Mouse (Mus musculus): Measurements from ENCODE around the gene Gm43552.
A peak's percentile ranks its signal among the peaks of the same experiment; 100 is the strongest.

Gm43552 gene

GRCm38 (mm10) chr5:65435363-65435805, 57.2 kb downstream of the Gm43552 start:
- DNase-seq, result peak; percentile 67

DNA sequence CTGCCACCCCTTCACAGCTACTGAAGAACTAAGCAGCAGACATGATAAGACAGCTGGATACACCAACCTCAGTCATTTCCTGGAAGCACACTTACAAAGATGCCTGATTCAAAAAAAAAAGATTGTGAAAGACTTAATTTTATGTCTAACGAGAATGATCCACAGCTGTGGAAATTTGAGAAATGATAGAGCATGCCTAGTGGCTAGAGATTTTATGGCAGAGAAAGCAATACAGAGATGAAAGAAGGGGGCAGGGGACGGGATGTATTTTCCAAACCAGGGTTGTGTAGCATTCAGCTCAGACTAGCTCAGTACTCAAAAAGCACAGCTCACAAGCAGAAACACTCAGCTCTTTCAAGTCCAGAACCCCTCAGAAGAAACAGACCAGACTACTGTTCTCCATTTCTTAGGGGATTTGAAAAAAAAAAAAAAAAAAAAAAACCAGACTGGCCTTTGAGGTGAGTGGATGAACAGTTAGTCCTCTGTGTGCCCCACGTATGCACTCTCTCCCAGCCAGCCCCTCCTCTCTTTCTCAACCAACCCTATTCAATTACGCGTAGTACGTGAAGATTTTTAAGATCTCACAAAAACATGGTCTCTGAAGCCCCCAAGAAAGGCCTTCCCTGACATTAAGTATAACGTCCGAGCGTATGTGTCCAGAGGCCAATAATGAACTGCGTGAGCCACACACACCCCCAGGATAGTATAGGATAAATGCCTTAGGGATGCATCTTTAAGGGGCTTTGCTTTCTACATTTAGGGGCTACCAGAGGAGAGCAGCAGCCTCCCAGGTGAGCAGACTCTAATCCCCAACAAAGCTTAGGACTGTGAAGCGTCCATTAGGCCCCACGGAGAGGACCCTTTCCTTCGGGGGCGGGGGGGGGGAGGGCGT, 57.9 kb downstream of the Gm43552 start:
- DNase-seq, result no peak

- no peak for DNase-seq
Observed at GRCm38 (mm10) chr5:65429441-65429840, 63.2 kb downstream of the Gm43552 start.

GRCm38 (mm10) chr5:65428321-65428720, 64.3 kb downstream of the Gm43552 start:
- no peak for DNase-seq

GRCm38 (mm10) chr5:65425251-65425650, 67.4 kb downstream of the Gm43552 start:
- no peak for DNase-seq

DNA sequence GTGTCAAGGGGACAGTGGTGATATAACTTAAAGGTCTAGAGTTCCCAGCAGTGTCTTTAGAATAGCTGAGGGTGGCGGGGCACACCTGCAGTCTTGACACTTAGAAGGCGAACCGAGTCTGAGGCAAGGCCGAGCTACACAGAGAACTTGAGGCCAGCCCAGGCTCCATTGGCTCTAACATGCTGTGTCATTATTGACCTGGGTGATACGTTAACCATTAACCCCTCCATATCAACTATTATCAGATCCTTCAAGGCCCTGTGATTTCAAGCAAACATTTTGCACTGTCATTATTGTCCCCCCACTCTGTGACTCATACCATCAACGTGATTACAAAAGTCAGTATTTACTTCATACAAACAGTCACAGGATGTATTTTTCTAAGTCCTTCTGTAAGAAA, 68.4 kb downstream of the Gm43552 start:
- DNase-seq, result no peak

- DNase-seq, result no peak
Observed at GRCm38 (mm10) chr5:65422803-65423202, 69.8 kb downstream of the Gm43552 start.

DNA sequence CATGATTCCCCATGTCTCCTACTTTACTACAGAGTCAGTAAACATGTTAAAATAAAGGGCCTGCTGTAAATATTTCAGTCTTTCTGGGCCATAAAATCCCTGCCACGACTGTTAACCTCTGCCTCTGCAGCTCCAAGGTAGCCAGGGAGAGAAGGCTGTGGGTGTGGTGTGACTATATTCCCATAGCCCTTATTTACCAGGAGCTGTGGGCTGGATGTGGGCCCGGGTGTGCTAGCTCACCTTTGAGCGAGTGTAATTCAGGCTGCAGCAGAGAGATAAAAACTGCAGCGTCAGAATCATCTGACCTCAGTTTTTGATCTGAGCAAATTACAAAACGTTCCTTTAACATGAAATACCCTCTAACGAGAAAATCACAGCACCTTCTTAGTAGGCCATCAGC, 71.8 kb downstream of the Gm43552 start:
- no peak for DNase-seq

GRCm38 (mm10) chr5:65419136-65419535, 73.5 kb downstream of the Gm43552 start:
- no peak for DNase-seq

DNA sequence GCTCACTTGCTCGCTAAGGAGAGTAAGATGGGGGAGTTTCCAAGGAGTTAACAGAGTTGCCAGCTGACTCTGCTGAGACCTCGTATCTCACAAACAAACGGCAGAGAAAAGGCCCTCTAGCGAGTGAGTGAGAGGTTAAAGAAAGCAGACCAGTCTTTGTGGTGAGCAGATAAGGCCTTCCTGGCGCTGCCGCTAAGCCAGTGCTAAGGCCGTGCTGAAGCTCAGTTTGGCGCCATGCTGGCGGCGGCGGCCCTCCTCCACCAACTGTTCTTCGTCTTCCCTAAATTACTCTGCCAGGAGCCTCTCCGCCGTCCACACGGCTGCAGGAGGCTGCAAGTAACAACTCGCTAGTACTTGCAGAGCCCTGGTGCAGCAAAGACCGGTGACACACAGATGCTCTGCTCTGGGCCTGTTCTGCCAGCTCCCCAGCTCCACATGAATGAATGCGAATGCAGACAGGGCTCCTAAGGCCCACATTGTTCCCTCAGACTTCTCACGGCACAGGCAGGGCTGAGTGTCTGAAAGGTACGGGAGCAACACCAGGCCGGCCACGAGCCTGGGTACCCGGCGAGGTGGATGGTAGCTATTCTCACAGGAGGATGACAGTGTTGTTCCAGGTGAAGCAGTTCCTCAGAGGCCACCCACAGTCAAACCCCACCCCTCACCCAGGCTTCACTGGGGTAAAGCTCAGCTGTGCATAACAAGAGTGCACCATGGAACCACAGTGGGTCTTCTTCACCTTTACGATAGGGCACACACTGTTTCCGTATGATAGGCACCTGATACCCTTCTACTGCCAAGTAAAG, 76.8 kb downstream of the Gm43552 start:
- DNase-seq, result no peak

GRCm38 (mm10) chr5:65407989-65408388, 84.6 kb downstream of the Gm43552 start:
- no peak for DNase-seq

DNA sequence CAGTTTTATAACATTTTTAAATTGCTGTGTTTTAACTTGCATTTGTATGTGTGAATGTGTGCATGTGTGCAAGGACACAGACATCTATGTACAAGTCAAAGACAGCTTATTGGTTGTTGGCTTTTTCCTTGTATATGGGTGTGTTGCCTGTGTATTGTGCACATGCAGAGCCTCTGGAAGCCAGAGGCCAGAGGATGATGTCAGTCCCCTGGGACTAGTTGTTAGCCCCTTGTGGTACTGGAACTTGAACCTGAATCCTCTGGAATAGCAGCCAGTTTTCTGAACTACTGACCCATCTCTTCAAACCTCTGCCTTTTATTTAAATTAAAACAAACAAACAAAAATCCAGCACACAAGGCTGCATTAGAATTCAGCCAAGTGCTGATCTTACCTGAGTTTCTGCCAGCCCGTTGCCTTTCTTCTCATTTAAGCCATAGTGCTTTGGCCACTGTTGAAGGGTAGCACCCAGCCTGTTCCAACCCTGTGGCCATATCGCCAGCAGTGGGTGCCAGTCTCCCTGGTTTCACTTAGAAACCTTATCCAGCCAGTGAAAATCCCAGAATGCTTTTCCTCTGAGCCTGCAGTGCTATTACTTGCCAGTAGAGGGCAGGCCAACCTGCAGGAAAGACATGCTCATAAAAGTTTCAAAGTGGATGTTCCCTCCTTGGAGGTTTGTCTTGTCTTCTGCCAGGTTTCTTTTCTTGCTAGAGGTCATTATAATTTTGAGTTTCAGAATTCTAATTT, 91.2 kb downstream of the Gm43552 start:
- peak; percentile 82 for DNase-seq

DNA sequence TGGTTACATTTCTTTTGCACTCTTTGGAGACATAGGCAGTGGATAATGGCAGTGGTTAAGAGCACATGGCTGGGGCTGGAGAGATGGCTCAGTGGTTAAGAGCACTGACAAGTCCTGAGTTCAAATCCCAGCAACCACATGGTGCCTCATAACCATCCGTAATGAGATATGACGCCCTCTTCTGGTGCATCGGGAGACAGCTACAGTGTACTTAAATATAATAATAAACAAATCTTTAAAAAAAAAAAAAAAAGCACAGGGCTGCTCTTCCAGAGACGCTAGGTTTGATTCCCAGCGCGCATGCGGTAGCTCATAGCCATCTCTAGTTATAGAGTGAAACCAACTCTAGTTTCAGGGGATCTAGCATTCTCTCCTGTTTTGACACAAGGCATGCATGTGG, 98.2 kb downstream of the Gm43552 start:
- no peak for DNase-seq

DNA sequence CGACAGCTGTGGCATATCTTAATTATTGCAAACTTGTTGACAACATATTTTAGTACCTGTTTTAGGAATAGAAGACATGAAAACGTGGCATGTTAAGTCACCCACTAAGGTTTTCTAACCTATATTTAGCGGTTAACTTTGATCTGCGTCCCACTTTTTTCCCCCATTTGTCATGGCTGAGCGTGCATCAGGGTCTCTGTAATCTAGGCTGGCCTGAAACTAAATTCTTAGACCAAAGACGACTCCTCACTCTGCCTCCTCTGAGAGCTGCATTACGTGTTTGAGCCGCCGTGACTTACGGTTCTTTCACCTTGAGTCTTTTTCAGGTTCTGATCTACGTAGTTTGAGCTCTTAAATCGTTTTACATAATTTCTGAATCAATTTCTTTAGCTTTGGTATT, 100.9 kb downstream of the Gm43552 start:
- DNase-seq, result peak; percentile 12

DNA sequence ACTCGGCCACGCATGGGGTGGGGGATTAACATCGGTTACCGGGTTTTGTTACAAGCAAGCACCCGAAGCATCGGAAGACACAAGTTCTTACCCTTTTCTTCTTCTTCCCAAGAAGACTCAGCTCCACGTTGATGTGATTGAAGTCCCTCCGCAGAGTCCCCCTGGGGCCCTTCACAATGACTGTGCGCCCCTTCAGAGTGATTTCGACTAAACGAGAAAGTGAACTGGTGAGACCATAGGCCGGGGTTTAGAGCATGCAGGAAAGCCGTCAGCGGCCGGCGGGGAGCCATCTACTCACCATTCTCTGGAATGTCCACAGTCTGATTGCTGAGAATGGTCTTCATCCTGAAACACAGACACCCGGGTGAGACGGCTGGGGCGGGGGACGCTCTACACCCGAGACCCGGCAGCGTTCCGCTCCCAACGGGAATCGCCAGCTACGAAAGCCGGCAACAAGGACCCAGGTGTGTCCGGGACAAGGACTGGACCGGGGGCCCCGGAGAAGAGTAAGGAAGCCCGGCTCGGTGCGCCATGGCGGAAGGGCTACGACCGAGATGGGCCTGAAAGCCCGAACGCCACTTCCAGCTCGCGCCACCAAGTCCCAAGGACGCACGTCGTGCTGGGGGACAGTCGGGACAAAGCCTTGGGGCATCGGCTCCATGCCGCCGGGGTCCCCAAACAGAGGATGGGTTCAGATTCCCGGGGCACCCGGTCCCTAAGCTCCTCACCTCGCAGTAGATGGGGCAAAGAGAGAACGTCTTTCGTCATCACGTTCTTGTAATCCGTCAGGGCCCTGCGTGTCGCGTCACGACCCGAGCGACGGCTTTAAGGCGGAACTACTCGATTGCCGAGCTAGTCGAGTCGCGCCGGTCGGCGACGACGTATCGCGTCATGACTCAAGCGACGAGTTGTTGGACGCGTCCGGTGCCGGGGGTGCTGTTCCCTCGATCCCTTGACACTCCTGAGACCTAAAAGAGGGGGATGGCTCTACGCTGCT, 101.7 kb downstream of the Gm43552 start, which contains the start of the genes Rpl9 and Lias:
Rpl9 (minus strand) TSS at position 797 of the 997 bp plus-strand sequence.
Lias (plus strand) TSS at position 850 of the 997 bp plus-strand sequence.
- DNase-seq, result peak; percentile 99

- no peak for DNase-seq
Observed at GRCm38 (mm10) chr5:65387008-65387867, 105.4 kb downstream of the Gm43552 start.

DNA sequence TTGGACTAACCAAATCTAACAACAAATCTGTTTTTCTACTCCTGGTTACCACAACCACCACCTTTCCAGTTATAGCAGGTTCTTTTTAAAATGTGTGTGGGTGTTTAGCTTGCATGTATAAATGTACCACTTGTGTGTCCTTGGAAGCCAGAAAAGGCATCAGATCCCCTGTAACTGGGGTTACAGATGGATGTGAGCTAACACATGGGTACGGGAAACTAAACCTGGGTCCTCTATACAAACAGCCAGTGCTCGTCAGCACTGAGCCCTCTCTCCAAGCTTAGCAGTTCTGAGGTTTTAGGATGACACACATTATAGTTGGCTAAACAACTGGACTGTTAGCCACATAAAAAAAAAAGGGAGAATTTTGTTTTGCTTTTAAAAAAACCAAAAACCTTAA, 106.9 kb downstream of the Gm43552 start:
- DNase-seq, result no peak
